Mouse (Mus musculus): Measurements from ENCODE around the gene Celsr1.

GRCm38 (mm10) chr15:86074171-86074937 is 40.8 kb upstream of the Celsr1 start:
- TF ChIP-seq CTCF (IDR thresholded peaks at IDR 0.05; ENCODE audit: borderline replicate concordance, insufficient read depth, low read depth, low read length), result no peak
- TF ChIP-seq POLR2A (IDR thresholded peaks at IDR 0.05; ENCODE audit: borderline replicate concordance, insufficient read depth, low read length), result no peak
